Mouse (Mus musculus) urinary bladder, postnatal 4 days (tissue): ENCODE results near the gene Muc1.
"Not testable (repeated sequence)": the region's sequence is repeated elsewhere in the genome, so short reads cannot be mapped to it uniquely, and the experiment has no call there.

ENCODE experiments used
- DNase-seq, 2 experiments: peaks; one replicate each; pipeline ENCODE4 v3.0.0; 2021 to 2022; ENCODE audit warnings: low spot score in 2 of 2

The Muc1 gene

GRCm38 (mm10) chr3:89209731-89210130 lies 19.1 kb upstream of the Muc1 start:
- DNase-seq: no peak

- no peak for DNase-seq
Measured at GRCm38 (mm10) chr3:89210162-89210561, 18.7 kb upstream of the Muc1 start.

GRCm38 (mm10) chr3:89210731-89211130 lies 18.1 kb upstream of the Muc1 start:
- no peak for DNase-seq

- DNase-seq: peak; percentile 93 to 96
Measured at GRCm38 (mm10) chr3:89213803-89214530, 14.9 kb upstream of the Muc1 start.

GRCm38 (mm10) chr3:89214681-89215411 lies 14.0 kb upstream of the Muc1 start, which contains the start of gene Thbs3:
Thbs3 (plus strand) TSS chr3:89215180.
- DNase-seq: no peak

- peak; percentile 62 to 86 for DNase-seq
Measured at GRCm38 (mm10) chr3:89215853-89216252, 13.0 kb upstream of the Muc1 start.

GRCm38 (mm10) chr3:89216407-89216806 lies 12.4 kb upstream of the Muc1 start:
- DNase-seq: not testable (repeated sequence)

GRCm38 (mm10) chr3:89218271-89218670 lies 10.6 kb upstream of the Muc1 start:
- no peak for DNase-seq

- DNase-seq: no peak
Measured at GRCm38 (mm10) chr3:89219546-89219945, 9.3 kb upstream of the Muc1 start.

GRCm38 (mm10) chr3:89221167-89221566 lies 7.7 kb upstream of the Muc1 start:
- no peak for DNase-seq

GRCm38 (mm10) chr3:89224796-89225195 lies 4.1 kb upstream of the Muc1 start:
- DNase-seq: no peak

- DNase-seq: no peak
Measured at GRCm38 (mm10) chr3:89225321-89225815, 3.5 kb upstream of the Muc1 start.

- DNase-seq: no peak
Measured at GRCm38 (mm10) chr3:89225918-89226317, 2.9 kb upstream of the Muc1 start.

GRCm38 (mm10) chr3:89226361-89226760 lies 2.5 kb upstream of the Muc1 start:
- DNase-seq: no peak

- no peak for DNase-seq
Measured at GRCm38 (mm10) chr3:89226900-89227299, 2.0 kb upstream of the Muc1 start, which contains the start of gene Mtx1. Mtx1 (minus strand) TSS chr3:89227088.

GRCm38 (mm10) chr3:89227307-89228179 lies 1.3 kb upstream of the Muc1 start:
- DNase-seq: peak; percentile 82 to 88

- peak; percentile 78 to 88 for DNase-seq
Measured at GRCm38 (mm10) chr3:89228180-89228549, 692 bp upstream of the Muc1 start.

GRCm38 (mm10) chr3:89229276-89229675 lies 419 bp downstream of the Muc1 start:
- no peak for DNase-seq

- DNase-seq: no peak
Measured at GRCm38 (mm10) chr3:89230561-89230960, 1.7 kb downstream of the Muc1 start.

- no peak for DNase-seq
Measured at GRCm38 (mm10) chr3:89231345-89231744, 2.5 kb downstream of the Muc1 start.

- DNase-seq: no peak
Measured at GRCm38 (mm10) chr3:89231772-89232275, 3.0 kb downstream of the Muc1 start.

- no peak for DNase-seq
Measured at GRCm38 (mm10) chr3:89232614-89233013, 3.8 kb downstream of the Muc1 start.
